Mouse (Mus musculus) skeletal muscle tissue, adult 2 months (tissue): ENCODE data around the gene Gm29133.
A peak's percentile ranks its signal among the peaks of the same experiment; 100 is the strongest.

Experiments
- DNase-seq: peaks from one replicate; pipeline ENCODE4 v3.0.0-alpha.2; 2012; ENCODE audit warnings: low read depth, low spot score

The Gm29133 gene

DNA sequence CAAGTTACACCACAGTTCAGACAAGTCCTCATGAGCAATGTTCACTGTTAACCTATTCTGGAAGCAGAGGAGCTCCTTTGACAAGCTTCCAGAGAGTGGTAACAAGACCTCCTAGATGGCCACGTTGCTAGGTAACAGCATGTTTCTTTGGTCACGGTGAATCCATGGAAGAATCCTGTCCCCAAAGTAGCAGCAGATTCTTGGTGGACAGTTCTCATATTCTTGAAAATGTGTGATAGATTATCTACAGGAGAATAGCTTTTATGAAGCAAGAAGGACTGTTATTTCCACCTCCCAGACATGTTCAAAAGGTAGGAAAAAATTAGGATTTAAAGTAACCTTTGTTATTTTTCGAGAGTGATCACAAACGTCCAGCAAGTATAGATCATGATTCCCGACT lies at the start of gene Gm29133:
Gene Gm29133, plus strand, starts transcription at position 301 of the 400 bp plus-strand sequence.
- DNase-seq, result peak; percentile 71

DNA sequence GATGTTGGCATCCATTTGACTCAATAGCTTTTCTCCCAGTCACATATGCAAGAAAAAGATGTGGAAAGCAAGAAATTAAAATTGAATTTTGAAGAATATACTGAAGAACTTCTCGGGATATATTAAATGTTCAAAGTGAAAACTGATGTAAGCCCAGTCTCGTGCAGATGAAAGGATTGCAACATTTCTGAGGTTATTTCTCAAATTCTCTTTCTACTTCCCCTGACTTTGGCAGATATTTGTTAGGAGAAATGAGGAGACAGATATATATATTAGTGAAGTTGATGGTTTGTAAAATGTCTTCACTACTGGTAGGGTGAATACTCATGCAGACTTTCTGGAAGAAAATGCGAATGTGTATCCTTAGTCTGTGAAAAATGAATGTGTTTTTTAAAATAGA lies 48.9 kb upstream of the Gm29133 start:
- no peak for DNase-seq

DNA sequence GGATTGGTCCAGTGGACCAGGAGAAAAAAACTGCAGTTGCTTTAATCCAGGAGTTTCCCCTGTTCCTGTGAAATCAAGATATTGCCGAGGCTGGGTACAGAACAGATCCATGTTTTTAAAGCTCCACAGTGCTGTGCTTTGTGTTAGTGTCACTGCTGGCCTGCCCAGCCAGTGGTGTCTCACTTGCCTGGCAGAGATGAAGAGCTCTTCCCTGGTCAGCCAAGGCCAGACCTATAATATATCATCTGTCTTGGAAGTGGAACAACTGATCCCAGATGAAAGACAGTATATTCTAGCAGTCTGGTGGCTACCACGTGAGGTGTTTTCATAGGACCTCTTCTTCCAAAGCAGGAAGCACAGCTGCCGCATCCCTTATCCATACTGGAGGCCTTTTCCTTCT lies 46.7 kb upstream of the Gm29133 start:
- no peak for DNase-seq

DNA sequence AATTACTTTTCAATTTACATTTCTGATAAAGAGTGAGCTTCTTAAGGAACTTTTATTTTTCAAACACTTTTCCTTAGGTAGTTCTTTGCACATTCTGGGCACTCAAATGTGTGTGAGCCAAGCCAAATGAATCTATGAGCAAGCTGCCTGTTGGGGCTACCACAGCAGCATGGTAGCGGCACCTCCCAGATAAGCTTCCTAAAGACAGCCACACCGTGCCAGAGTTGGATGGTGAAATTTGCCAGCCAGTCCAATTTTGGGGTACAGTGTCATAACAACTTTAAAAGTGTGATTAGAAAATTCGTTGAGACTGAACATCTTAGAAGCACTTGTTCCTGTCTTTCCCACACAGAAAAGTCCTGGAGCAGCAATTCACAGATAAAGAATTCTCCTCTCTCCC lies 41.5 kb upstream of the Gm29133 start:
- DNase-seq, result no peak

DNA sequence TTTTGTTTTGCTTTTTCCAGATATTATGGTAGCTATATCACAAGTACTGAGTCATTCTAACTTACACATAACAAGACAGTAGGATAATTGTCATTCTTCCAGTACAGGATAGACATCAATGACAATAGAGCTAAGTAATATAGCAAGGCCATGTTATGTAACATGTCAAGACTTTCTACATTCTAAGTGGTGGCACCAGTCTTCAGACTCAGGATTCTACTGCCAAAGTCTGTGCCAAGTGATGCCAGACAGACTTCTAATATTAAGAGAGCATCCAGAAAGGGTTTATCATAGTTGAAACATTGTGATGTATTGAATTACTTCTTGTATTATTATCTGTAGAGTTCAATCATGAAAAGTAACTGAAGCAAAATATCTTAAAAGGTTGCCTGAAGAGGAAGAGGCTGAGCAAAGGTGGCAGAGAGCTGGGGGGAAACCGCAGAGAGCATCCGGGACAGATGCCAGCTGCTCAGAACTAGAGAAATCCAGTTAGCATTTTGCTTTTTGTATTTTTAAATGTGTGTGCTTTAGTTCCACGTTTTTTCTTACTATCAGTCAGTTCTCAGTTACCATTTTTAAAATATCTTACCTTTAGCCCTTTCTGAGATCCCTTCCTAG lies 34.2 kb upstream of the Gm29133 start:
- no peak for DNase-seq

DNA sequence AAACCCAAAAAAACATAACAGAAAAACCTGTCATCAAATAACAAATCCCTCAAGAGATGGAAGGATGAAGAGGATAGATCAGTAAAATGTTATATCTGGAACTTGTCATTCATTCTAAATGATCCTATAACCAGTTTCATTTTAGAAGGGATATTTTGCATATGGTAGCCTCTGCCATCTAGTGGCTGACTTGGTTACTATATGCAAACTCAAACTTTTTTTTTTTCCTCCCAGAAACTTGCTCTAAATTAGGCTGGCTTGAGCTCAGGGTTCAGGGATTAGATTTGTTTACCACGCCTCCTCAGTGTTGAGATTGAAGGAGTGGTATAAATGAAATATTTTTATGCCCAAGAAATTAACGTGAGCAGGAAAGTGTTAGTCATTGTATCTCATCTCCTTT lies 27.3 kb upstream of the Gm29133 start:
- DNase-seq, result no peak

DNA sequence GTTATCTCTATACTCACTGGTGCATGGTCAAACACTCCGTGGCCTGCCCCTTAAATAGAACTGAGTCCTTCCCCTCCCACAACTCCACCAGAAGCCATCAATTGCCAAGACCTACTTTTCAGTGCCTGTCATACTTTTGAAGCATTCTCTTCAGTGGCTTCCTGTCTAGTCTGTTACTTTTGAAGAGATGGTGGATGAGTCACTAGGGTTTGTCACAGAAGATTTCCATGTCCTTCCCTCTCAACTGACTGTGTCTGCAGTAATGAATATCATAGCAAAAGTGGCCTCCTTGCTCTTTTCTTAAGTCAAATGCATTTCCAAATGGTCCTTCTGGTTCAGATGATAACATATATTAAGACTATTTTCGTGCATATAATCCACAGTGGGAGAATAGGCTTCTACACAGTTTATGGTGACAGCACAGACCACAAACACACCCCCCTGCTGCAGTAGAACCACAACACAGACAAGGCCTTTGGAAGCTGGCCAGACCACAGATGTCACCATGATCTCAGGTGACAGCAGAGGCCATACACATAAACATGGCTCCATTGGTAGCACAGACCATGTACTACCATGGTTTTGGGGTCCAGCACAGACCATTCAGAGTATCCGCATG lies 16.9 kb upstream of the Gm29133 start:
- no peak for DNase-seq

DNA sequence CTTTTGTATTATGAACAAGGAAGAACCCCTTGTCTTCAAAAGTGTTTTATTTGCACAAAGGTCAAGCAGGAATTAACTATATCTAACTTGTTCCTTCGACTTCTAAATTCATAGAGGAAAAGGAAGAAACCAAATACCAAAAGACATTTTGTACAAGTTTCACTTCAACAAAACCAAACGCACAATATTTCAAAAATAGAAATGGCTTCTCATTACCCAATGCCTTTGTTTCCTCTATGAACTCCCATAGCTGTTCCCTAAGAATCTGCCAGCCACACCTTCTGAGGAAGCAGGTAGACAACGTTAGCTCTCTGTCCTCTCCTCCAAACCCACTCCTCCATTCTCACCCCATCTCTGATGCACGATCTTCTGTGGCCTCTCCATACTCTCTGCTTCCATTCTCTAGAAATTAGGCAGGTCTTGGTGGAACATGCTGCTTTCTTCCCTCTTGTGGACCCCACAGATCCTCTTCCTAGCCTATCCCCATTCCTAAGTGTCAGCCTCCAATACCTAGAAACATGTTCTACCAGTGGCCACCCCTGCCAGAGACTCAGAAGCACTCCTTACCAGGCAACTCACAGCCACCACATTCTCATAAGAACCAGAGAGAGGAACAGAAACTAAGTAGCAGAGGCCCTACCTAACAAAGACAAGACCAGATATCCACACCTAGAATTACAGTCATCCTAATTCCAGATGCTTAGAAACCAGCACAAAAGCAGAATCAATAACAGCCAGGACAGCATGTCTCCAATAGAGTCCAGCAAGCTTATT lies 4.1 kb upstream of the Gm29133 start:
- DNase-seq, result no peak

DNA sequence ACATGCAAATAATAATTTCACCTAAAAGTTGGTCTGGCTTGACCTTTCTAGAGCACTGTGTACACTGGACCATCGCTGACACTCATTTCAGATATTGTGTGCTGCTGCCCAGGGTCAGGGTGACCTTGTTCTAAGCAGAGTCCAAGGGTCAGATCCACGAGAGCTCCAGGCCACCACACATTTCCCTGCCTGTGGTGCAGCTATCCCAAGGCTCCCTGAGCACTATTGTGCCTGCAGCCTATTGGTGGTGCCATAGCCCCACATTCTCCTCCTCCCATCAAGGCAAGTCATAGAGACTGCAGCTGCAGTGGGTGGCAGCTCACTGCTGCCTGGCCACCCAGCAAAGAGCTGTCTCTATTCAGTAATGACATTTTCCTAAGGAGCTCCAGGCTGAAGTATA lies 2.7 kb upstream of the Gm29133 start:
- no peak for DNase-seq

DNA sequence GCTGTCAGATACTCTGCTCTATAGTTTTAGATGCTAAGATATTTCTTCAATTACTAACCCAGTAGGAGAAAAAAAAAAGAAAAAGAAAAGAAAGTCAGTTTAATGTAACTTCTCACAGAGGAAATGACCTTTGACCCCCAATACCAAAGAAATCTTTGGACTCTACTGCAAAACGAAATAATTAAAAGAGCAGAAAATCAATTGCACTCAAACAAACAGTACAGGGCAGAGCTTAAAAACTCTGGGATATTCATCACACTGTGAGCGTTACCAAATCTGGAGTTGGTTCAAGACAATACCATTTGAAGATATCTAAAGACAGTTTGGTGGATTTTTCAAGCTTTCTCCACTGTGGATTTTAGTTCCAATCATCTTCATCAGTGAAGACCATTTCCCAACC lies 15.4 kb downstream of the Gm29133 start:
- DNase-seq, result no peak

DNA sequence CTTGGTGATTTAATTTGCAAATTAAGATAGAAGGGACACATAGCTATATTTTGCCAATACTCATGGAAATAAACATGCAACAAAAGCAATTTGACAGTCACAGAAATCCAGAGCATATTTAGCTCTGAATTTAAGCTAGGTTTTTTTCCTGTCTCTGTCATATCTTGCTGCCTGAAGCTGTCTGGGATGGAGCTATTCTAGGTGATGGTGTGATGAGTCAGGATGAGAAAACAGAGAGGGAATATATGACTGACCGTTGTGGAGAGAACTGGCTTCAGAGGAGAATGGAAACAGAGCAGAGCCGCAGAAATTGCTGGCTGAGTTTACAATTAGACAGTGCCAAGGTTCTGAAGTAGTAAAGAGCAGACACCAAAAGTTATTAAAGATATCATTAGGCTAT lies 26.3 kb downstream of the Gm29133 start:
- no peak for DNase-seq

DNA sequence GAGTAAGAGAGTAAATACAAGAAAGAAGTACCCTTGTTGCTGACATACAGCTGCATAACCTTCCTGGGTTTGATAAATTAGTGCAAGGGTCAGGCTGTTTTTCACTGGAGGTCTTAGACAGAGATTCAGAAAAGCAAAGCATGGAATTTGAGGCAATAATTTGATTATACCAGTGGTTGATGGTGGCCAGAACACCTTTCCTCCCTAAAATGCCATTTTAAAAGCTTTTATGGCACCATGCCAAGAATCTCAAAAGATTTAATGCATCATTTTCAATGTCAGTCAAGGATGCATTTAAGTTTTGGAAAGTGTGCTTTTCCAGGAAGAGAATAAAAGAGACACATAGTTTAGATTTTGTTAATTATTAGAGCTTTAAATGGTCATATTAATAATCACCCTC lies 60.0 kb downstream of the Gm29133 start:
- DNase-seq, result no peak

DNA sequence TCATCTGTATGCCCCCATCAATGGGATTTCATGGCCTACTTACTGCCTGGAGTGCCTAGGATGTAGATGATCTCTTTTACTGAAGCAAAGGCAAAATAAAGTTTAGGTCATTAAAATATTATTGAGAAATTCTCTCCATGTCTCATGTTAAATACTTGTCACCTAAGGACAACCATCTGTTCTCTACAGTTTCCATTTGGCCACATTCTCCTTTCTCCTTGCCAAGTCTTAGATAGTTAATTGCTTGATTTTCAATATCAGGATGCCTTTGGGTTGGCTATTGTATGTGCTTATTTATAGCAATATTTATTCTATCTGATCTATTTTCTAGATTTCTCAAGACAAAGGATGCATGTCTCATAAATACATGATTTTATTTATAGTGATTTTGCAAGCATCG lies 75.9 kb downstream of the Gm29133 start:
- DNase-seq, result no peak

DNA sequence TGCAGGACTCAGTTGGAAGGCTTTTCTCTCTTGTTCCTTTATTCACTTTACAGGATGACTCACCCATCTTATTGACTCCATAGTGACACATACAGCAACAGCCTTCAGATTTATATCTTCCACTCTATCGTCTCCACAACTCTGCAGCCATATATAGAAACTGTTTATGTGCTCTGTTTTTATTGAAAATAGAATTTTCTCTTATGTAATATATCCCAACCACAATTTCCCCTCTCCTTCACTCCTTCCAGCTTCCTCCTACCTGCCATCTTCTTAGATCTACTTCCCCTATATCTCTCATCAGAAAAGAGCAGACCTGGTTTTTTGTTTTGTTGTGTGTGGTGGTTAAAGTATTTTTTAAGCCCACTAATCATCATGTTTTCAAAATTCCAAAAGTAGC lies 76.5 kb downstream of the Gm29133 start:
- no peak for DNase-seq

DNA sequence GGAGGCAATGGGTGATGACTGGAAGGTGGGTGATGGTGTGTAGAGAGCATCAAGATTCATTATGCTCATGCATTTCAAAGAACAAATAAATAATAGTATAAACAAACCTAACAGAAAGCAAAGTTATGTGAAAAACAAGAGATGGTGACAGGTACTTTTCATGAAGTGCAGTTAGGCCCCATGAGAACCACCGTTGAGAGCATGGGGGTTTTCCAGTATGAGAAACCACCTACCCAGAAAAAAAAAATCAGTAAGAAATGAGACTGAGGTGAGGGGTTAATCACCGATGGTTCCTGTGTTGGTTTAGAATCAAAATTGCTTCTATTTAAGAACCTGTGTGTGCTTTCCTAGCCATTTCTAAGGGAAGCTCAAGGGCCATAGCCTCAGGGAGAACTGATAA lies 86.8 kb downstream of the Gm29133 start:
- DNase-seq, result no peak

DNA sequence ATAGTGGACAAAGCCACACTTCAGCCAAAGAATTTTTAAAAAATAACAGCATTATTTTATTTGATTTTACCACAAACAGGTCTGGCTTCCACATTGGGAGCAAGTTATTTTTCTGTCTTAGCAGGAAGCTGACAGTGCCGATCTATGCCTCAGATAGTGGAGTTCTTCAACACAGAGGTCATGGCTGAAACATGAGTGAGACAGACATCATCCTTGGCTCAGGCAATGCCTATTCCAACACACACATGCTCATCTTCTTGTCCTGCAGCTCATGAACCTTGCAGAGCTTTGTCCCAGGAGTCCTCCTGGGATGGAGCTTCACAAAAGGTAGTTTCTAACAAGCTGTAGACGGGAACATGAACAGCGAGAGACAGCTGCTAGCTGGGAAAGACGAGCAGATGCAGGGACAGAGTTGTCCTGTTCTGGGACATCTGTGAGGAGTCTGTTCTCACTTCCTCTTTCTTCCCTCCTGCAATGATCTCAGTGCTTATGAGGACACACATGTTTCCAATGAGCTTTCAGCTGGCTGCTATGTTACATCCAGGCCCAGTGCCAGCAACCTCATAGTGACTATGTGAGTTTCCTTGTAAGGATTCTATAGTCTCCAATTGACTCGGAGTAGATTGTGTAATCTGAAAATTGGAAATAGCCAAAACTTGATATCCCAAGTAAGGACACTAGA lies 87.4 kb downstream of the Gm29133 start:
- DNase-seq, result peak; percentile 44
